Mouse (Mus musculus) cerebellum, adult 2 months (tissue): Measurements from ENCODE around the gene Gle1. TPM values are rescaled to one million over a fixed set of nuclear protein-coding genes. Genes with fewer than 3 reads are reported as not detected.
"Not testable (repeated sequence)": the region's sequence is repeated elsewhere in the genome, so short reads cannot be mapped to it uniquely, and the experiment has no call there.

Source experiments
- DNase-seq, 2 experiments: peaks; one replicate each; pipeline ENCODE4 v3.0.0; 2021
- H3K27ac ChIP-seq: fragments of 200-500 bp; 2 replicates; pipeline ENCODE4 v1.5.1; 2012; ENCODE audit warnings: low read length, control low read depth, inconsistent platforms; ENCODE audit not compliant: insufficient read depth
- H3K27me3 ChIP-seq: fragments of 200-500 bp; 2 replicates; pipeline ENCODE4 v1.6.1; 2012; ENCODE audit warnings: inconsistent platforms, mild to moderate bottlenecking, low read length, moderate library complexity; ENCODE audit not compliant: control insufficient read depth, insufficient read depth
- H3K4me1 ChIP-seq: fragments of 200-500 bp; 2 replicates; pipeline ENCODE4 v1.6.1; 2011; ENCODE audit warnings: low read length; ENCODE audit not compliant: control insufficient read depth, insufficient read depth
- H3K4me3 ChIP-seq: fragments of 200-500 bp; replicated peaks from 2 replicates; pipeline ENCODE3; 2011; ENCODE audit warnings: mild to moderate bottlenecking, low read depth, low read length, control low read depth; ENCODE audit not compliant: insufficient read depth
- CTCF ChIP-seq: fragments of 200-500 bp; IDR thresholded peaks from 2 replicates; pipeline ENCODE4 v1.5.1; 2011; ENCODE audit warnings: low read depth, mild to moderate bottlenecking, control low read depth, low read length, moderate library complexity, borderline replicate concordance; ENCODE audit not compliant: insufficient read depth
- POLR2A ChIP-seq: fragments of 200-500 bp; IDR thresholded peaks from 2 replicates; pipeline ENCODE4 v1.6.1; 2011; ENCODE audit warnings: low read length, control low read depth, borderline replicate concordance; ENCODE audit not compliant: insufficient read depth
- WGBS: fragments of 180-500 bp; shearing (Covaris S2); methylation state at CpG from one replicate; pipeline ENCODE4 v1.1.7; 2018; 5-methylcytosine and 5-hydroxymethylcytosine counted together
- polyA plus RNA-seq: library from polyadenylated mRNA; depleted of rRNA; stranded (reverse); fragments of >200 nt; gene quantifications from 2 replicates; pipeline ENCODE4 v1.2.3, GENCODE M21; 2012

Gene Gle1
- polyA plus RNA-seq, 1 experiment, result 72.7 TPM

- 0 out of 2 replicates have a peak overlapping the region, but pooled peaks have one; percentile 55 for H3K27ac ChIP-seq
- 16% methylated on average over 1 of the region's 1 CpGs for WGBS
- TF ChIP-seq CTCF, result no peak
- no peak for TF ChIP-seq POLR2A
- peaks cover 36% of the 10 kb centered on the region for H3K4me1 ChIP-seq
- H3K4me3 ChIP-seq, result no peak overlapping the region
- peak in 1 of 2 experiments; percentile 44 for DNase-seq
- H3K27me3 ChIP-seq, result no peaks in the 10 kb centered on the region
Measured at GRCm38 (mm10) chr2:29898081-29898480, 37.1 kb upstream of the Gle1 start.

GRCm38 (mm10) chr2:29902194-29902593, 33.0 kb upstream of the Gle1 start:
- Histone ChIP-seq H3K4me1 (peaks cover 27% of the 10 kb centered on the region), H3K27ac (peak overlapping the region; percentile 2; the same call in 1 of the 2 replicates), H3K4me3 (no peak overlapping the region), H3K27me3 (no peaks in the 10 kb centered on the region)
- DNase-seq, result peak; percentile 55 to 61
- WGBS, result 20% methylated on average over 10 of the region's 10 CpGs
- TF ChIP-seq CTCF (no peak), POLR2A (no peak)

GRCm38 (mm10) chr2:29908171-29908570, 27.1 kb upstream of the Gle1 start:
- not testable (repeated sequence) for DNase-seq, H3K27ac ChIP-seq, H3K4me3 ChIP-seq, H3K4me1 ChIP-seq, H3K27me3 ChIP-seq
- 61% methylated on average over 2 of the region's 2 CpGs for WGBS

GRCm38 (mm10) chr2:29910042-29910441, 25.2 kb upstream of the Gle1 start:
- DNase-seq, result no peak
- no peaks in the 10 kb centered on the region for H3K27me3 ChIP-seq
- no peak overlapping the region for H3K4me3 ChIP-seq
- peak; percentile 46; the same call in 1 of the 2 replicates for TF ChIP-seq CTCF
- TF ChIP-seq POLR2A, result no peak
- no peak overlapping the region for H3K27ac ChIP-seq
- H3K4me1 ChIP-seq, result no peaks in the 10 kb centered on the region
- WGBS, result 94% methylated on average over 2 of the region's 2 CpGs

DNA sequence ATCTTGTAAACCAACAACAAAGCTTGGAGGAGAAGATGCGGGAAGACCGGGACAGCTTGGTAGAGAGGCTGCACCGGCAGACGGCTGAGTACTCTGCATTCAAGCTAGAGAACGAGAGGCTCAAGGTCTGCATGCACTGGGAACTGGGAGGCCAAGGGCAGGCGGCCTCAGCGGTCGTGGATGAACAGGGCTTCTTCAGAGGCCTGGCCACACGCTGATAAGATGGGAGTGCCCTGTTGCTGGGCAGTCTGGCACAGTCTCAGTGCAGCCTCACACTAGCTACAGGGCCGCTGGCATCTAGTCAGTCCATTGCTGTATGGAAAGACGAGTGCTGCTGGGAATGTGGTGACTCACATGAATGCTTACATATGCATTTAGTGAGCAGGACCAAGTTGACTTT, 17.6 kb upstream of the Gle1 start:
- no peak for TF ChIP-seq CTCF
- no peak for TF ChIP-seq POLR2A
- Histone ChIP-seq H3K27ac (no peak overlapping the region), H3K4me1 (peaks cover 7% of the 10 kb centered on the region), H3K4me3 (no peak overlapping the region), H3K27me3 (no peaks in the 10 kb centered on the region)
- no peak for DNase-seq
- 70% methylated on average over 11 of the region's 11 CpGs for WGBS

DNA sequence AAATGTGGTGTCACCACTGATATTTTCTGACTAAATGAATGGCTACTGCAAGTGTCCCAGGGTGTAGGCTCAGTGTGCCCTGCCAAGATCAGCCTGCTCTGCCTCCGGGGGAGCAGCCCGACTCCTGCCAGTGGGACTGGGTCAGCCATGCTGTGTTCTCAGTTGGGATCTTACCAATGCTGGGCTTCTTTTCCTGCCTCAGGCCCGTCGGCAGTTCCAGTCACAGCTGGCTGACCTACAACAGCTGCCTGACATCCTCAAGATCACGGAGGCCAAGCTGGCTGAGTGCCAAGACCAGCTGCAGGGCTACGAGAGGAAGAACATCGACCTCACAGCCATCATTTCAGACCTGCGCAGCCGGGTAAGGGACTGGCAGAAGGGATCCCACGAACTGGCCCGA, 13.2 kb upstream of the Gle1 start:
- H3K4me3 ChIP-seq, result no peak overlapping the region
- peak; percentile 53 to 60 for DNase-seq
- WGBS, result 7% methylated on average over 11 of the region's 11 CpGs
- peaks cover 9% of the 10 kb centered on the region for H3K4me1 ChIP-seq
- peak overlapping the region; percentile 11; the same call in 1 of the 2 replicates for H3K27ac ChIP-seq
- TF ChIP-seq CTCF (no peak), POLR2A (no peak)
- H3K27me3 ChIP-seq, result no peaks in the 10 kb centered on the region

- Histone ChIP-seq H3K27ac (no peak overlapping the region), H3K27me3 (no peaks in the 10 kb centered on the region), H3K4me1 (peaks cover 24% of the 10 kb centered on the region), H3K4me3 (no peak overlapping the region)
- TF ChIP-seq POLR2A, result no peak
- WGBS, result 84% methylated on average over 5 of the region's 5 CpGs
- DNase-seq, result no peak
Measured at GRCm38 (mm10) chr2:29926542-29926941, 8.7 kb upstream of the Gle1 start.

DNA sequence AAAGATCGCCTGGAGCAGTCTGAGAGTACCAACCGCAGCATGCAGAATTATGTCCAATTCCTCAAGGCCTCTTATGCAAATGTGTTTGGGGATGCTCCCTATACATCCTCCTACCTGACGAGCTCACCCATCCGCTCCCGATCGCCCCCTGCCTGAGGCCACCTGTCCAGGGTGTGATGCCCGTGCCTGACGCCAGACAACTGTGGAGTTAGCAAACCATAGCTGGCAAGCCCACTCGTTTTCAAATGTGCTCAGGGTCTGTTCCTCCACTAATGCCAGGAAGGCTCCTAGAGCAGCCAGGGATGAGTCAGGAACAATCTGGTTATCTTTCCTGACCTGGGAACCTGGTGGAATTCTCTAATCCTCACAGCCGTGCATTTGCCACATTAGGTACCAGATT, 4.7 kb upstream of the Gle1 start:
- Histone ChIP-seq H3K4me1 (peaks cover 32% of the 10 kb centered on the region), H3K27ac (peak overlapping the region; percentile 92), H3K27me3 (no peaks in the 10 kb centered on the region), H3K4me3 (peak overlapping the region; percentile 16)
- DNase-seq, result peak; percentile 97 to 100
- 12% methylated on average over 10 of the region's 10 CpGs for WGBS
- peak; percentile 65; the same call in 1 of the 2 replicates for TF ChIP-seq CTCF
- no peak for TF ChIP-seq POLR2A
